Mouse (Mus musculus): ENCODE measurements around the gene Osbpl5. TPM values are rescaled to one million over a fixed set of nuclear protein-coding genes. Genes with fewer than 3 reads are reported as not detected.

Osbpl5 gene
- polyA plus RNA-seq, 1 experiment from 2014 or later: 4.8 TPM

DNA sequence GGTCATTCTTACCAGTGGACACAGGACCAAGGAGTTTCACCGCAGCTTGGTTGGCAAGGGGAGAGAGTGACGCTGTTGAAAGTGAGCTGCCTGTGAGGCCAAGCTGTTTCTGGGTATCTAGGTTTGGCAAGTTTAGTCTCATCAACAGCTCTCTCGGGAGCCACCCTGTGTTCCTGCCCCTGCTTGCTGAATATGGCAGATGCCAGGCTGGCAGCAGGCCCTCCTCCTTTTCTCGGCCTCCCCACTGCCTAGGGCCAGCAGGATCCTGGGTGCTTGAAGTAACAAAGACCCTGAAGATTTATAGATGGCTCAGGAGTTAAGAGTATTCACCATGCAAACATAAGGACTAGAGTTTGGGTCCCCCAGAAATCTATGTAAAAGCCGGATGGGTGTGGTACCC, 34.1 kb downstream of the Osbpl5 start:
- 64% methylated on average over 5 of the region's 5 CpGs for WGBS (ENCODE audit: insufficient replicate concordance)
- Histone ChIP-seq H3K27ac (no peak overlapping the region), H3K9ac (no peak overlapping the region), H3K27me3 (replicated peaks) (no peaks in the 10 kb centered on the region; the same call in 1 of the 2 replicates), H3K4me2 (no peak overlapping the region), H3K4me3 (no peak overlapping the region), H3K36me3 (no peaks in the 10 kb centered on the region), H3K4me1 (no peaks in the 10 kb centered on the region), H3K9me3 (replicated peaks) (no peaks in the 10 kb centered on the region)
- no peak for ATAC-seq

DNA sequence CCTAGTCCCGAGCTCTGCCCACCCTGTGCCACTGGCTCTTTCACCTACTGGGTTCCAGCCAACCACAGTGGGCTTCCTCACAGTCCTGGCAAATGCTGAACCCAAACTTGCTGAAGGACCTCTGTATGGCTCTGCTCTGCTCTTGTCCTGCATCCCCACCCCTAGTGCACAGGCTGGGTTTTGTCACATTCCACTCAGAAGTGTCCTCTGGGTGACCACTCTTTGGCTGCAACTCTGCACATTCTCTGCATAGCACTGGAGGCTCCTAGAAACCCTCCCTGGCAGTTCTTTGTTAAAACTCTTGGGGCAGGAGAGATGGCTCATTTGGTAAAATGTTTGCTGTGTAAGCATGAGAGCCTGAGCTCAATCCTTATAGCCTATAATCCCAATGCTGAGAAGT, 39.0 kb downstream of the Osbpl5 start:
- no peak overlapping the region for H3K4me3 ChIP-seq
- no peak for ATAC-seq
- H3K4me1 ChIP-seq: no peaks in the 10 kb centered on the region
- WGBS (ENCODE audit: insufficient replicate concordance): 33% methylated on average over 1 of the region's 1 CpGs
- H3K9me3 ChIP-seq (replicated peaks): no peaks in the 10 kb centered on the region
- no peaks in the 10 kb centered on the region for H3K36me3 ChIP-seq
- no peak overlapping the region for H3K9ac ChIP-seq
- H3K27ac ChIP-seq: no peak overlapping the region
- no peak overlapping the region for H3K4me2 ChIP-seq
- no peaks in the 10 kb centered on the region for H3K27me3 ChIP-seq (replicated peaks)

DNA sequence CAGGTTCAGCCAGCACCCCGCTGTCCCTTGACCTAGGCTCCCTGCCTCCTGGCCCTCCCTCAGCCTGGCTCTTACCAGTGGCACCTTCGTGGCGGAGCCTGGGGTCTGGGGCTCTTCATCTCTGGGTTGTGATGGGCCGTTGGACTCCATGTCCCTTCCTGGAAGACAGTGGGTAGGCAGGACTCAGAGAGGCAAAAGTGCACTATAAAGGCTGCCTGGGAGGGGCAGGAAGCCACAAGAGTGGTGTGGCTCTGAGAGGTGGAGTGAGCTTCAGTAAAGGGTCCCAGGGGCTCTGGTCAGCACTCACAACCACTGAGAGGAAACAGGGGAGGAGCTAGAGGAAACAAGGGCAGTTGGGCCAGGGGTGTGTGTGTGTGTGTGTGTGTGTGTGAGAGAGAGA, 43.4 kb downstream of the Osbpl5 start:
- no peak overlapping the region for H3K9ac ChIP-seq
- 36% methylated on average over 4 of the region's 4 CpGs for WGBS (ENCODE audit: insufficient replicate concordance)

GRCm38 (mm10) chr7:143712771-143713348, 43.9 kb downstream of the Osbpl5 start:
- 45% methylated on average over 8 of the region's 8 CpGs for WGBS (ENCODE audit: insufficient replicate concordance)
- H3K27ac ChIP-seq: no peak overlapping the region
- 0 out of 2 replicates have a peak, but pooled peaks cover 3% of the 10 kb centered on the region for H3K36me3 ChIP-seq
- H3K4me2 ChIP-seq: no peak overlapping the region
- H3K27me3 ChIP-seq (replicated peaks): no peaks in the 10 kb centered on the region
- H3K4me1 ChIP-seq: no peaks in the 10 kb centered on the region
- no peak overlapping the region for H3K9ac ChIP-seq
- no peaks in the 10 kb centered on the region for H3K9me3 ChIP-seq (replicated peaks)
- no peak for ATAC-seq
- H3K4me3 ChIP-seq: no peak overlapping the region

More for the DNA sequence above, 43.4 kb downstream of the Osbpl5 start:
- H3K4me3 ChIP-seq: no peak overlapping the region
- H3K36me3 ChIP-seq: 0 out of 2 replicates have a peak, but pooled peaks cover 3% of the 10 kb centered on the region
- H3K4me2 ChIP-seq: no peak overlapping the region
- H3K27ac ChIP-seq: no peak overlapping the region
- ATAC-seq: no peak
- H3K27me3 ChIP-seq (replicated peaks): no peaks in the 10 kb centered on the region
- no peaks in the 10 kb centered on the region for H3K4me1 ChIP-seq
- H3K9me3 ChIP-seq (replicated peaks): no peaks in the 10 kb centered on the region

DNA sequence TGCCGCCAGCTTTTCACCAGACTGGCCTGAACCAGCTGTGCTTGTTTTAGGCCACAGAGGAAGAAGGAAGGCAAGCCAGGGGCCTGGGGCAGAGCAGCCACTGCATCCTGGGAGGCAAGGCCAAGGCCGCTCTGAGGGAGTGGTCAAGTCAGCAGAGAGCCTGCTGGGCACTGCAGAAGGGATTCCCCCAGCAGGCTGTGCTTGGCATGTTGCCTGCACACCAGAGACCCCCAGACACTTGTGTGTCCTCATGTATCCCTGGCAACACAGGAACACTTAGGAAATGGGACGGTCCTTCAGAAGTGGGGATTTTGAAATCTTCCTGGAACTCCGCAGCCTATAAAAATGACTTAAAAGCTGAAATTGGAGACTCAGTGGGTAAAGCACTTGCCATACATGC, 44.8 kb downstream of the Osbpl5 start:
- Histone ChIP-seq H3K9ac (no peak overlapping the region), H3K4me1 (no peaks in the 10 kb centered on the region), H3K9me3 (replicated peaks) (no peaks in the 10 kb centered on the region), H3K4me2 (no peak overlapping the region), H3K4me3 (no peak overlapping the region), H3K27me3 (replicated peaks) (no peaks in the 10 kb centered on the region), H3K36me3 (0 out of 2 replicates have a peak, but pooled peaks cover 3% of the 10 kb centered on the region), H3K27ac (no peak overlapping the region)
- ATAC-seq: no peak
- WGBS (ENCODE audit: insufficient replicate concordance): 65% methylated on average over 4 of the region's 4 CpGs

DNA sequence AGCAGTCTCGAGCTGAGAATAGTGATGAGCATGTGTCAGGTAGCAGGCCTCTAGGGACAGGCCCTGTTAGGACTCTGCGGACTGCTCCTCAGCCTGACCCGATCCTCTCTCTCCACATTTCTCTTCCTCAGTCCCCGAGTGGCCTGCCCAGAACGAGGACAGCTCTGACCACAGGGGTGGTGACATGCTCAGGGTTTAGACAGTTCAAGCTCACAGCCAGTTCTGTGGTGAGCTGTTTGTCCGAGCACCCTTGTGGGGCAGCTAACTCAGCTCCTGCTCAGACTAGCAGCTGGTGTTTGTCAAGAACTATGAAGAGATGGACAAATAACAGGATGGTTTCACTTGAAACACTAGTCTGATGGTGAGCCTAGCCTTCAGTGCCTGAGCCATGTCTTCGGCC, 45.4 kb downstream of the Osbpl5 start:
- no peaks in the 10 kb centered on the region for H3K27me3 ChIP-seq (replicated peaks)
- ATAC-seq: no peak
- no peak overlapping the region for H3K9ac ChIP-seq
- H3K36me3 ChIP-seq: 0 out of 2 replicates have a peak, but pooled peaks cover 3% of the 10 kb centered on the region
- H3K9me3 ChIP-seq (replicated peaks): no peaks in the 10 kb centered on the region
- no peak overlapping the region for H3K27ac ChIP-seq
- H3K4me3 ChIP-seq: no peak overlapping the region
- WGBS (ENCODE audit: insufficient replicate concordance): 68% methylated on average over 7 of the region's 7 CpGs
- no peaks in the 10 kb centered on the region for H3K4me1 ChIP-seq
- H3K4me2 ChIP-seq: no peak overlapping the region

DNA sequence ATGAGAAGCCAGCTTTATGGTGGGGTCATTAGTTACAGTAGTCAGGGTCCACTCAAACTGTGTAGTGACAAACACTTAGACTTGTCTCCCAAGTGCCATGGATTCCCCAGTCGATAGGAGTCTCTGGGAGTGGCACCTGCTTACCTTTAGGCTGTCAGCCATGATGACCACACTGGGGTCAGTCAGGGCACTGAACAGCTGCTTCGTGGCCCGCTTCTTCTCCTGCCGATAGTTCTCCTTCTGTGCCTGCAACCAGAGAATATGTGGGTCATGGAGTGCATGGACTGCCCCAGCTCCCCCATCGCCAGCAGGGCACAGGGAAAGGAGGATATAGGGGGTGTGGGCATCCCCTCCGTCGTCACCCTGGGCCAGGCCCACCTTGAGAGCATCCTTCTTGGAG, 47.4 kb downstream of the Osbpl5 start:
- Histone ChIP-seq H3K9ac (no peak overlapping the region), H3K4me2 (no peak overlapping the region), H3K4me3 (no peak overlapping the region), H3K9me3 (replicated peaks) (no peaks in the 10 kb centered on the region), H3K36me3 (0 out of 2 replicates have a peak, but pooled peaks cover 3% of the 10 kb centered on the region), H3K4me1 (no peaks in the 10 kb centered on the region), H3K27ac (no peak overlapping the region), H3K27me3 (replicated peaks) (no peaks in the 10 kb centered on the region)
- WGBS (ENCODE audit: insufficient replicate concordance): 72% methylated on average over 7 of the region's 7 CpGs
- no peak for ATAC-seq

DNA sequence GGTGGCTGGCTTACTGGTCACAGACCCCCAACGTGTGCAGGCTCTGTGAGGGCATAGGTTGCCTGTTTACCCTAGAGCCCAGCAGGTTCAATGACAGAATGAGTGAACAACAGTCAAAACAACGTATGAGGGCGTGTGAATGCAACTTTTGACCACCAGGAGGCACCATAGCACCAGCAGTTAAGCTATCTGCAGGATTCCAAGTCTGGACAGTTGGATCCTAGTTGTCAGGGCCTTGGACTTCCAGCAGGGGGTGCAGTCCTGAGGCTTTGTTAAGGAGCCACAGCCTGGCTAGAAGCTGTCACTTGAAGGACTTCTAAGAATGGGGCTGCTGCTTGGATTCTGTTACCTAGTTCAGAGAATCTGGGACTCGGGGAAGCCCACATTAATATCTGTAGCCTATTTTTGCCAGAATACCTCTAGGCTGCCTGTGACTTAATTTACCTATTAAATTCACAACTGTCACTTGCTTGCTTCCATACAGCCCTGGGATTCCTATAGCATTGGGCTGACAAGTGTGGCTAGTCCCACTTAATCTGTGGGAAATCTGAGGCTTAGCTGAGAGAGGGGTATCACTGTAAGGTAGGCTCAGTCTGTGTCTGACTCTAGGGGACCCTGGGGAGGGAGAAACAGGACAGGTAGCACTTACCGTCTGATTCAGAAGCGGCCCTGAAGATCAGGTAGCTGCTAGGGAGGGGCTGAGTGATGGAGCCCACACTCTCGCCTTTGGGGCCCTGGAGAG, 49.9 kb downstream of the Osbpl5 start:
- ATAC-seq: no peak
- H3K9me3 ChIP-seq (replicated peaks): no peaks in the 10 kb centered on the region
- 36% methylated on average over 7 of the region's 7 CpGs for WGBS (ENCODE audit: insufficient replicate concordance)
- H3K4me2 ChIP-seq: no peak overlapping the region
- no peak overlapping the region for H3K27ac ChIP-seq
- H3K9ac ChIP-seq: no peak overlapping the region
- H3K27me3 ChIP-seq (replicated peaks): no peaks in the 10 kb centered on the region
- 0 out of 2 replicates have a peak, but pooled peaks cover 3% of the 10 kb centered on the region for H3K36me3 ChIP-seq
- H3K4me1 ChIP-seq: no peaks in the 10 kb centered on the region
- no peak overlapping the region for H3K4me3 ChIP-seq

GRCm38 (mm10) chr7:143696140-143696539, 60.6 kb downstream of the Osbpl5 start:
- Histone ChIP-seq H3K4me2 (no peak overlapping the region), H3K9ac (no peak overlapping the region), H3K4me1 (no peaks in the 10 kb centered on the region), H3K9me3 (replicated peaks) (no peaks in the 10 kb centered on the region), H3K36me3 (no peaks in the 10 kb centered on the region), H3K27ac (no peak overlapping the region), H3K4me3 (no peak overlapping the region), H3K27me3 (replicated peaks) (no peaks in the 10 kb centered on the region)
- 48% methylated on average over 2 of the region's 2 CpGs for WGBS (ENCODE audit: insufficient replicate concordance)
- no peak for ATAC-seq

DNA sequence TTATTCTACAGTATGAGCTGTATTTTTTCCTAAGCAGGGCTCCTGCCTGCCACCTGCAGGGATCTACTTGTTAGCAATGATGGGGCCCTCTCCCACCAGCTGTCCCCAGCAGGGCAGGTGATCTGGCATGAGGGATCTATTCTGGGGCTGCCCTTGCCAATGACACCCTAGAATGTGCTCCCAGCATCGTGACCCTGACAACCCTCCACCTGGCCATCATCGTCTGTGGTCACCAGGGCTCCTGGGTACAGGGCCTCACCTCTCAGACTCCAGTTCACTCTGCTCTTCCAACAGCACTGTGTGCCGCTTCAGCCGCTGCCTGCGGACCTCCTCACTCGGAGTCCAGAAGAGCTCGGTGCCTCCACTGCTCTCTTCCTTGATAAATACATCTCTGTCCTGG, 62.2 kb downstream of the Osbpl5 start:
- Histone ChIP-seq H3K36me3 (no peaks in the 10 kb centered on the region), H3K4me2 (no peak overlapping the region), H3K9ac (no peak overlapping the region), H3K27me3 (replicated peaks) (no peaks in the 10 kb centered on the region), H3K4me1 (no peaks in the 10 kb centered on the region), H3K4me3 (no peak overlapping the region), H3K9me3 (replicated peaks) (no peaks in the 10 kb centered on the region), H3K27ac (no peak overlapping the region)
- ATAC-seq: no peak
- WGBS (ENCODE audit: insufficient replicate concordance): 75% methylated on average over 7 of the region's 7 CpGs

DNA sequence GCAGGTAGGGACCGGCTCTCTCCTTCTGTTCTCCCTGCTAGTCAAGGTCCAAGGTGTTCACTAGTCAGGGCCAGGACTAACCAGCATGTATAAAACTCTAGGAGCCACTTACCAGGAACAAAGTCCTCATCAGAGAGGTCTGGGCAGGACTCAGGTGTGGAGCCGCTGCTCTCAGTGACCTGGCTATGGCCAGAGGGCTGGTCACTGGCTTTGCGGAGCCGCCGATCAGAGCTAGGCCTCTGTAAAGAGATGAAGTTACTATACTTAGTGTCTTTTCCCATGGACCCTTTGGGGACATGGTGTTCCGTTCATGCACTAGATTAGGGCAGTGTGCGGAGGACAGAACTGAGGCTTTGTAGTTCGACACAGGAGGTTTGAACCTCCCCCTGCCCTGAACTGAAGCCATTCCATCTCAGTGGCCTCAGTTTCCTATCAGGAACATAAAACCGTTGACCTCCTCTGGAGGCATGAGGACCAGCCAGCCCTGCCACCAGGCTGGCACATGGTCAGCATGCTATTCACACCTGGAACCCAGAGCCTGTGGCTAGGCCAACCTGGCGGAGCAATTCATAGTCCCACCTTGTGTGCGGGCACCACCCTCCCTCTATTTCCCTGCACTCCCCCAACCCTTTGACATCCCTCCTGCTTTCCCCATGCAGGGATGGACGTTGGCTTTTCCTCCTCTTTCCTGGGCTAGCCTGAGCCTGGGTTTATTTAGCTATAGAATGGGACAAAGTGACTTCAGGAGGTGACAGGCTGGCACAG, 63.9 kb downstream of the Osbpl5 start:
- WGBS (ENCODE audit: insufficient replicate concordance): 79% methylated on average over 12 of the region's 12 CpGs
- ATAC-seq: no peak
- H3K9ac ChIP-seq: no peak overlapping the region
- H3K36me3 ChIP-seq: no peaks in the 10 kb centered on the region
- H3K4me1 ChIP-seq: no peaks in the 10 kb centered on the region
- no peak overlapping the region for H3K4me3 ChIP-seq
- no peak overlapping the region for H3K27ac ChIP-seq
- H3K9me3 ChIP-seq (replicated peaks): no peaks in the 10 kb centered on the region
- 0 out of 2 replicates have a peak, but pooled peaks cover 2% of the 10 kb centered on the region for H3K27me3 ChIP-seq (replicated peaks)
- no peak overlapping the region for H3K4me2 ChIP-seq

GRCm38 (mm10) chr7:143691909-143692308, 64.9 kb downstream of the Osbpl5 start:
- WGBS (ENCODE audit: insufficient replicate concordance): 73% methylated on average over 4 of the region's 4 CpGs
- Histone ChIP-seq H3K4me3 (no peak overlapping the region), H3K36me3 (no peaks in the 10 kb centered on the region), H3K9me3 (replicated peaks) (no peaks in the 10 kb centered on the region), H3K4me2 (no peak overlapping the region), H3K4me1 (no peaks in the 10 kb centered on the region), H3K27ac (no peak overlapping the region), H3K27me3 (replicated peaks) (peaks cover 9% of the 10 kb centered on the region; the same call in 1 of the 2 replicates), H3K9ac (no peak overlapping the region)
- ATAC-seq: no peak

All from liver, embryonic 12.5 days (tissue).